In the genomic region with DNA sequence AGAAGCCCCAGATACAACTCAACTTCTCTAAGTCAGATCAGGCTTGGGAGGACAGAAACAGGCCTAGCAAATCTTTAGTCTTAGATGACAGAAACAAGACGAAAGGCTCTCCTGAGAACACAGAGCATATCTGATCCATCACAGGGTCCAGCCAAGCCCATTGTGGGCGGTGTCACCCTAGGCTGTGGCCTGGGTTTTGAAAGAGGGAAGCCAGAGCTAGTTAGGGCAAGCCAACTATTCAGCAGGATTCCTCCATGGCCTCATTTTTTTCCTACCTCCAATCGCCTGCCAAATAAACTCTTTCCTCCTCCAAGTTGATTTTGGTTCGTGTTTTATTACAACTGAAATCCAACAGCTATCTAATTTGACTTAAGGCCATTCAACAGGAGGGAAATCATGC, we compare ENCODE assay signal across 15 mouse cellular contexts. TPM values are rescaled to one million over a fixed set of nuclear protein-coding genes. Genes with fewer than 3 reads are reported as not detected.
DNase-seq lines count a peak whose midpoint lies in the region; ATAC-seq and TF ChIP-seq lines count a peak whose summit lies in the region.
"Had no signal": no experiment of that assay in that cellular context is flagged by ENCODE, and none has a peak within 500 bp of the region (broad histone marks: within the 10 kb centered on the region; RNA-seq: fewer than 3 reads in every experiment).

No protein-coding gene starts in this region.

- 65% methylated on average over 4 of the region's 4 CpGs for WGBS in kidney, postnatal 0 days
- WGBS in kidney, embryonic 14.5 days: 79% methylated on average over 4 of the region's 4 CpGs
- WGBS in midbrain, postnatal 0 days: 83% methylated on average over 4 of the region's 4 CpGs

- DNase-seq in adrenal gland, postnatal 10 days: peak; percentile 33
- DNase-seq in adrenal gland, postnatal 25 days: no peak
- peak; percentile 44 for DNase-seq in kidney, postnatal 0 days (ENCODE audit: low spot score)
- DNase-seq in urinary bladder, postnatal 14 days (ENCODE audit: low spot score): peak; percentile 53
- no peak for DNase-seq in urinary bladder, postnatal 10 days (ENCODE audit: low spot score)
- no peak for DNase-seq in midbrain, postnatal 0 days (ENCODE audit: low spot score)
- DNase-seq: cerebellum, adult 11 months; right cerebral cortex, postnatal 25 days had no signal

- no peaks in the 10 kb centered on the region for H3K36me3 ChIP-seq in kidney, postnatal 0 days (ENCODE audit: insufficient read depth, low read length)
- no peaks in the 10 kb centered on the region for H3K36me3 ChIP-seq in kidney, embryonic 14.5 days (ENCODE audit: control insufficient read depth, insufficient read depth, low read length)
- H3K36me3 ChIP-seq in midbrain, postnatal 0 days (ENCODE audit: insufficient read depth, low read length): no peaks in the 10 kb centered on the region
- H3K36me3 ChIP-seq: embryonic facial prominence, embryonic 12.5 days; hindbrain, embryonic 12.5 days had no signal

- no peaks in the 10 kb centered on the region for H3K4me1 ChIP-seq in kidney, postnatal 0 days (replicated peaks; ENCODE audit: insufficient read depth, low read length)
- H3K4me1 ChIP-seq in kidney, embryonic 14.5 days (ENCODE audit: control insufficient read depth, insufficient read depth, low read length): no peaks in the 10 kb centered on the region
- no peaks in the 10 kb centered on the region for H3K4me1 ChIP-seq in midbrain, postnatal 0 days (ENCODE audit: insufficient read depth, low read length)
- H3K4me1 ChIP-seq: embryonic facial prominence, embryonic 12.5 days; hindbrain, embryonic 12.5 days had no signal

- no peak overlapping the region for H3K4me2 ChIP-seq in kidney, postnatal 0 days (ENCODE audit: low read length)
- no peak overlapping the region for H3K4me2 ChIP-seq in kidney, embryonic 14.5 days (replicated peaks; ENCODE audit: low read depth, low read length)
- H3K4me2 ChIP-seq in midbrain, postnatal 0 days (ENCODE audit: low read depth, low read length, poor library complexity, severe bottlenecking): no peak overlapping the region
- H3K4me2 ChIP-seq: embryonic facial prominence, embryonic 12.5 days; hindbrain, embryonic 12.5 days; liver, embryonic 11.5 days; midbrain, embryonic 11.5 days; neural tube, embryonic 13.5 days had no signal

- H3K27ac ChIP-seq in kidney, postnatal 0 days: peak overlapping the region; percentile 42; the same call in 1 of the 2 replicates
- no peak overlapping the region for H3K27ac ChIP-seq in kidney, embryonic 14.5 days (ENCODE audit: low read depth, low read length)
- H3K27ac ChIP-seq in midbrain, postnatal 0 days (ENCODE audit: low read depth, low read length): no peak overlapping the region
- H3K27ac ChIP-seq: hindbrain, embryonic 12.5 days; neural tube, embryonic 13.5 days had no signal

- no peak for TF ChIP-seq CTCF in kidney, postnatal 0 days (IDR thresholded peaks at IDR 0.05; ENCODE audit: low read depth)
- no peak for TF ChIP-seq CTCF in midbrain, postnatal 0 days (IDR thresholded peaks at IDR 0.05)

- no peaks in the 10 kb centered on the region for H3K9me3 ChIP-seq in kidney, postnatal 0 days (replicated peaks; ENCODE audit: low read length)
- no peaks in the 10 kb centered on the region for H3K9me3 ChIP-seq in kidney, embryonic 14.5 days (ENCODE audit: control insufficient read depth, low read length)
- H3K9me3 ChIP-seq in midbrain, postnatal 0 days (ENCODE audit: low read length): no peaks in the 10 kb centered on the region
- H3K9me3 ChIP-seq: embryonic facial prominence, embryonic 12.5 days; hindbrain, embryonic 12.5 days; neural tube, embryonic 13.5 days had no signal

- no peaks in the 10 kb centered on the region for H3K27me3 ChIP-seq in kidney, postnatal 0 days (ENCODE audit: insufficient read depth, low read length)
- no peaks in the 10 kb centered on the region for H3K27me3 ChIP-seq in kidney, embryonic 14.5 days (ENCODE audit: control insufficient read depth, insufficient read depth, low read length)
- H3K27me3 ChIP-seq in midbrain, postnatal 0 days (ENCODE audit: insufficient read depth, low read length): no peaks in the 10 kb centered on the region
- H3K27me3 ChIP-seq: embryonic facial prominence, embryonic 12.5 days; hindbrain, embryonic 12.5 days; neural tube, embryonic 13.5 days had no signal

- no peak overlapping the region for H3K4me3 ChIP-seq in kidney, postnatal 0 days (replicated peaks; ENCODE audit: low read depth, low read length)
- H3K4me3 ChIP-seq in kidney, embryonic 14.5 days (ENCODE audit: low read length): no peak overlapping the region
- no peak overlapping the region for H3K4me3 ChIP-seq in midbrain, postnatal 0 days (ENCODE audit: low read depth, low read length)
- H3K4me3 ChIP-seq: embryonic facial prominence, embryonic 12.5 days; hindbrain, embryonic 12.5 days; neural tube, embryonic 13.5 days had no signal

- ATAC-seq in kidney, postnatal 0 days (replicated peaks; ENCODE audit: low FRiP score, low read depth): no peak
- no peak for ATAC-seq in kidney, embryonic 14.5 days (ENCODE audit: low FRiP score, low TSS enrichment)
- no peak for ATAC-seq in midbrain, postnatal 0 days (ENCODE audit: low FRiP score)
- ATAC-seq in granulocyte monocyte progenitor cell, adult 5-6 weeks (replicated peaks; ENCODE audit: poor library complexity, severe bottlenecking): no peak

- no peak overlapping the region for H3K9ac ChIP-seq in kidney, postnatal 0 days (ENCODE audit: low read depth, low read length)
- no peak overlapping the region for H3K9ac ChIP-seq in kidney, embryonic 14.5 days (ENCODE audit: low read depth, low read length)
- H3K9ac ChIP-seq in midbrain, postnatal 0 days (replicated peaks; ENCODE audit: low read length, poor library complexity, severe bottlenecking): no peak overlapping the region
- H3K9ac ChIP-seq: embryonic facial prominence, embryonic 12.5 days; hindbrain, embryonic 12.5 days; neural tube, embryonic 13.5 days had no signal

RNA-seq across cellular contexts. Expression of a gene that starts 32.0 kb away (rescaled TPM):
- 1 to 10 TPM; 4.5 to 5.1 TPM for total RNA-seq in adrenal gland, postnatal 10 days (2021)
- total RNA-seq in adrenal gland, postnatal 25 days (2021): 2.9 and 3.0 TPM in 2 replicates
- polyA plus RNA-seq in kidney, postnatal 0 days (2015; fragmentation: Nextera tagmentation; extraction: Ambion mirVana): 29.4 and 31.8 TPM in 2 replicates
- polyA plus RNA-seq in kidney, embryonic 14.5 days (2014; fragmentation: Nextera tagmentation; extraction: Ambion mirVana): 23.9 and 31.9 TPM in 2 replicates
- total RNA-seq in midbrain, postnatal 0 days (2014; rRNA removed): 22.0 and 27.6 TPM in 2 replicates
- 46.5 and 48.2 TPM in 2 replicates for polyA plus RNA-seq in midbrain, postnatal 0 days (2015; fragmentation: Nextera tagmentation; extraction: Ambion mirVana)
- 2.9 and 3.4 TPM in 2 replicates for total RNA-seq in granulocyte monocyte progenitor cell, adult 5-6 weeks (2014; fragmentation: Nextera tagmentation)
- 2.5 and 3.8 TPM in 2 replicates for total RNA-seq in granulocyte monocyte progenitor cell, adult 5-6 weeks (2017)

Comparison
In these comparisons a context has a peak if more than half of its experiments do, and no peak if none do; other contexts are left out.
1. DNase-seq: peak in adrenal gland, postnatal 10 days (single experiment), kidney, postnatal 0 days (single experiment) and urinary bladder, postnatal 14 days (single experiment); none in adrenal gland, postnatal 25 days (single experiment), urinary bladder, postnatal 10 days (single experiment) and midbrain, postnatal 0 days (single experiment).